Mouse (Mus musculus) lung, postnatal 4 days (tissue): ENCODE results near the gene Rab11fip2.

Source experiments
- DNase-seq, 2 experiments: peaks; one replicate each; pipeline ENCODE4 v3.0.0; 2021

Rab11fip2 gene

GRCm38 (mm10) chr19:59943322-59943871 lies at the start of gene Rab11fip2:
Gene Rab11fip2, minus strand, starts transcription at chr19:59943654.
- DNase-seq, result peak; percentile 87 to 91

- DNase-seq, result no peak
Measured at GRCm38 (mm10) chr19:59981588-59981987, 38.1 kb upstream of the Rab11fip2 start.

GRCm38 (mm10) chr19:59954936-59955335 lies 11.5 kb upstream of the Rab11fip2 start:
- no peak for DNase-seq

GRCm38 (mm10) chr19:59949731-59950130 lies 6.3 kb upstream of the Rab11fip2 start:
- DNase-seq, result no peak

- DNase-seq, result no peak
Measured at GRCm38 (mm10) chr19:59942716-59943321, 635 bp downstream of the Rab11fip2 start.

GRCm38 (mm10) chr19:59939711-59940110 lies 3.7 kb downstream of the Rab11fip2 start:
- DNase-seq, result no peak

GRCm38 (mm10) chr19:59932085-59932484 lies 11.4 kb downstream of the Rab11fip2 start:
- DNase-seq, result no peak

- no peak for DNase-seq
Measured at GRCm38 (mm10) chr19:59928672-59929071, 14.8 kb downstream of the Rab11fip2 start.

- no peak for DNase-seq
Measured at GRCm38 (mm10) chr19:59926125-59926524, 17.3 kb downstream of the Rab11fip2 start.

GRCm38 (mm10) chr19:59920846-59921245 lies 22.6 kb downstream of the Rab11fip2 start:
- DNase-seq, result no peak

GRCm38 (mm10) chr19:59917901-59918613 lies 25.4 kb downstream of the Rab11fip2 start:
- no peak for DNase-seq

- DNase-seq, result no peak
Measured at GRCm38 (mm10) chr19:59911554-59911953, 31.9 kb downstream of the Rab11fip2 start.

GRCm38 (mm10) chr19:59905296-59906081 lies 38.0 kb downstream of the Rab11fip2 start:
- DNase-seq, result no peak

- DNase-seq, result no peak
Measured at GRCm38 (mm10) chr19:59899965-59900364, 43.5 kb downstream of the Rab11fip2 start.

GRCm38 (mm10) chr19:59898301-59898700 lies 45.2 kb downstream of the Rab11fip2 start:
- DNase-seq, result no peak

- no peak for DNase-seq
Measured at GRCm38 (mm10) chr19:59889383-59889782, 54.1 kb downstream of the Rab11fip2 start.

GRCm38 (mm10) chr19:59888846-59889245 lies 54.6 kb downstream of the Rab11fip2 start:
- DNase-seq, result no peak

GRCm38 (mm10) chr19:59887866-59888265 lies 55.6 kb downstream of the Rab11fip2 start:
- DNase-seq, result no peak

- no peak for DNase-seq
Measured at GRCm38 (mm10) chr19:59885301-59885700, 58.2 kb downstream of the Rab11fip2 start.

- no peak for DNase-seq
Measured at GRCm38 (mm10) chr19:59877238-59877637, 66.2 kb downstream of the Rab11fip2 start.

- DNase-seq, result no peak
Measured at GRCm38 (mm10) chr19:59866666-59867065, 76.8 kb downstream of the Rab11fip2 start.

- no peak for DNase-seq
Measured at GRCm38 (mm10) chr19:59862423-59862822, 81.0 kb downstream of the Rab11fip2 start.

GRCm38 (mm10) chr19:59860799-59861198 lies 82.7 kb downstream of the Rab11fip2 start:
- no peak for DNase-seq
